Mouse (Mus musculus) brain, adult 2 months (tissue): Measurements from ENCODE around the gene Nvl.

Source experiments
- DNase-seq: peaks from one replicate; pipeline ENCODE4 v3.0.0; 2011; ENCODE audit warnings: low read depth, low spot score

Nvl gene

GRCm38 (mm10) chr1:181068344-181068743 lies 75.7 kb downstream of the Nvl start:
- DNase-seq = no peak

- DNase-seq = peak; percentile 26
Observed at GRCm38 (mm10) chr1:181064648-181065047, 79.4 kb downstream of the Nvl start.

- peak; percentile 68 for DNase-seq
Observed at GRCm38 (mm10) chr1:181063991-181064390, 80.0 kb downstream of the Nvl start.

- no peak for DNase-seq
Observed at GRCm38 (mm10) chr1:181061784-181062485, 82.1 kb downstream of the Nvl start.

GRCm38 (mm10) chr1:181052898-181053297 lies 91.1 kb downstream of the Nvl start:
- no peak for DNase-seq

GRCm38 (mm10) chr1:181050937-181051336 lies 93.1 kb downstream of the Nvl start, which contains the start of gene 9130409I23Rik:
Gene 9130409I23Rik, plus strand, starts transcription at chr1:181051237.
- DNase-seq = no peak

- DNase-seq = peak; percentile 22
Observed at GRCm38 (mm10) chr1:181049328-181049842, 94.6 kb downstream of the Nvl start.

- DNase-seq = no peak
Observed at GRCm38 (mm10) chr1:181047520-181047919, 96.5 kb downstream of the Nvl start.

GRCm38 (mm10) chr1:181039652-181040051 lies 104.4 kb downstream of the Nvl start:
- peak; percentile 69 for DNase-seq

- DNase-seq = no peak
Observed at GRCm38 (mm10) chr1:181037623-181038022, 106.4 kb downstream of the Nvl start.
